Mouse (Mus musculus) liver, postnatal 0 days (tissue): ENCODE results near the gene Vti1a.

ENCODE experiments used
- CTCF ChIP-seq: sonication (generic); IDR thresholded peaks from 2 replicates; pipeline ENCODE4 v1.5.1; 2016; ENCODE audit warnings: antibody characterized with exemption, low read depth
- EP300 ChIP-seq: IDR thresholded peaks from 2 replicates; pipeline ENCODE4 v1.6.1; 2016; ENCODE audit warnings: antibody characterized with exemption, low read depth, mild to moderate bottlenecking

DNA sequence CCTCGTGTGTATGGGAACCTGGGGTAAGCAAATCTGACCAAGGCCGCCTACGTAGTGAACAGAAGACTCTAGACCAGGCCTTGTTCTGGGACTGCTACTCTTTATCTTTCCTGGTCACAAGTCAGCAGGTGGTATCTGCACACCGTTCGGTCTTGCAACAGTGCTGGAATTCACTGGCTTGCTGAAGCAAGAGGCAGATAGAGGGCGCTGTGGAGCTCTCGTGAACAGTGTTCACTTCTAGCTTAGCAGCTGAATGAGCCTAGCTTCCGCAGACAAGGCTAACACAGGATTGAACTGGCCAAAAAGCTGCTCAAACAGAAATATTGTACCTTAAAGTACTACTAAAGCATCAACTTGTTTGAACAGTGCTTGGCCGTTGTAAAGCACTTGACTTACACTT is 229.4 kb downstream of the Vti1a start:
- TF ChIP-seq CTCF = peak; percentile 94
- no peak for TF ChIP-seq EP300
